Mouse (Mus musculus) liver, embryonic 14.5 days (tissue): ENCODE data around the gene Man1c1.

ENCODE experiments used
- CTCF ChIP-seq: IDR thresholded peaks from 2 replicates; pipeline ENCODE4 v1.5.1; 2016; ENCODE audit warnings: antibody characterized with exemption, low read depth, control low read depth
- EP300 ChIP-seq: IDR thresholded peaks from 2 replicates; pipeline ENCODE4 v1.6.1; 2016; ENCODE audit warnings: antibody characterized with exemption, low read depth

- TF ChIP-seq CTCF (no peak), EP300 (no peak)
Measured at GRCm38 (mm10) chr4:134518541-134518940, 185.5 kb downstream of the Man1c1 start.
